Mouse (Mus musculus) brain, embryonic 14.5 days (tissue): ENCODE measurements around the gene Cfhr2. TPM values are rescaled to one million over a fixed set of nuclear protein-coding genes. Genes with fewer than 3 reads are reported as not detected.
"Not testable (repeated sequence)": the region's sequence is repeated elsewhere in the genome, so short reads cannot be mapped to it uniquely, and the experiment has no call there.

ENCODE experiments used
- DNase-seq: peaks from one replicate; pipeline ENCODE4 v3.0.0-alpha.2; 2011; ENCODE audit warnings: low read depth
- CTCF ChIP-seq: fragments of 200-500 bp; IDR thresholded peaks from 2 replicates; pipeline ENCODE4 v1.5.1; 2012; ENCODE audit warnings: inconsistent platforms, mild to moderate bottlenecking, moderate library complexity, borderline replicate concordance; ENCODE audit not compliant: insufficient read depth, insufficient read length; ENCODE audit errors: extremely low read depth
- POLR2A ChIP-seq: fragments of 200-500 bp; IDR thresholded peaks from 2 replicates; pipeline ENCODE4 v1.6.1; 2012; ENCODE audit warnings: mild to moderate bottlenecking, inconsistent platforms, borderline replicate concordance; ENCODE audit not compliant: poor library complexity, insufficient read depth, insufficient read length, severe bottlenecking; ENCODE audit errors: extremely low read depth
- polyA plus RNA-seq: library from polyadenylated mRNA; depleted of rRNA; stranded (reverse); fragments of >200 nt; gene quantifications from 2 replicates; pipeline ENCODE4 v1.2.3, GENCODE M21; 2012; rRNA removed

The Cfhr2 gene
- 0.04 TPM in 1 of 2 replicates, not detected in the other for polyA plus RNA-seq

DNA sequence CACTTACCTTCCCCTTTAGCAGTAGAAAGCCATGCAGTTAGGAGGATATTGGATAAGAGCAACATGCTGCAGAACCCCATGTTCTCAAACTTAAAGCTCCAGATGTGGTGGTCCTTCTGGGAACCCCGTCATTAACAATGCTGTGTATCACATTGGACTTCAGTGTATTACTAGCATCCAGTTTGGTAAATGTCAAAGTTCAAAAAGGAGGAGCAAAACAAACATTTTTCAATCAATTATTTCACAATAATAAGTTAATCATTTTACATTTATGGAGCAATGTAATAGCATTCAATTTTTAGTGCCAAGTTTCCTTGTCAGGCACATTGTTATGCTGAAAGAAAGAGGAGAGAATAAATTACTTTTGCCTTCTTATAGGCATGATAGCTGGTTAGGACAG, at the start of gene Cfhr2:
Gene Cfhr2, minus strand, starts transcription at position 155 of the 400 bp plus-strand sequence.
- TF ChIP-seq CTCF (no peak), POLR2A (no peak)
- DNase-seq: no peak

DNA sequence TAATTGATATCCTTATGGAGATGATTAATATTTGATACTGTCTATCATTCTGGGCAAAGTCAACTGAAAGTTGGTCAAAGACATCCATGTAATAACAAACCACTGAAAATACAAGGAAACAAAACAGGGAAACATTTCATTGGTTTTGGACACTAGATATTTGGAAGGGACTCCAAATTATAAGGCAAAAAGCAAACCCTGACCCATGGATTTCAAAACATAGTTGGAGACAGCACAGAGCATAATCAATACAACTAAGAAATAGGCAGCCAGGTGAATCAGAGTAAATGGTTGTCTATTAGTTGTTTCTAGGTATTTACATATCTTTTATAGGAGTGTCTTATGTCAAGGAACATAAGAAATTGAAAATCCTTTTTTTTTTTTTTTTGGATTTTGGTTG, 5.2 kb upstream of the Cfhr2 start:
- no peak for DNase-seq
- TF ChIP-seq CTCF (no peak), POLR2A (no peak)

DNA sequence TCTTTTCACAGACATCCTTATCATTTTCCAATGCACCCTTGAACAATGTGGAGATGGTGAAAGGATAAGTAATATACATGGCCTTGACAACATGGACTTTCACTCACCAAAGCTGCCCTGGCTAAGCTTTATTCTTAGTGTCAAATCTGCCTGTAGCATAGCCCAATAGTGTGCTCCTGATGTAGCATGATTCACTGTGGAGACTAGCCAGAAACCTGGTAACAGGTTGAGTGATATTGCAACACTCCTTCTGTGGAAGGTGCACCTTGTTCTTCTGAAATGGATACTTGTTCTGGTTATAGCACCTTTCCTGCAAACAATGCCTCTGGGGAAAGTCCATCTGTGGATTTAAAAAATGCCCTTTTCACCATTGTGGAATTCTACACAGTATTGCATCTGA, 1.7 kb upstream of the Cfhr2 start:
- DNase-seq: no peak
- TF ChIP-seq POLR2A (no peak), CTCF (no peak)

DNA sequence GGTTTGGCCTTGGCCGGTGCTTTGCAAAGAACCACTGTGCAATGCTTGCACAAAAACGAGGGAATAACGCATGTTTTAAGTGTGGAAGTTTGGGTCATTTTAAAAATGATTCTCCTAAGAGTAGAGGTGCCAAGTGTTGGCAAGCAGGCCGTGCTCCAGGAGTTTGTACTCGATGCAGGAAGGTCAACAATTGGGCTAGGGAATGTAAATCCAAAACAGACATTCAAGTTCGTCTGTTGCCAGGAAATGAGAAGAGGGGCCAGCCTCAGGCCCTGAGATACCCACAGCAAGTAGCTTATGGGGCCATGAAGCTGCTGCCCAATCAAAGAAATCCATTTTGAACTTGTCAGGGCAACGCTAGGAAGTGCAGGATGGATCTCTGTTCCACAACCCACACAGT, 18.8 kb downstream of the Cfhr2 start:
- no peak for DNase-seq
- TF ChIP-seq POLR2A (no peak), CTCF (no peak)

DNA sequence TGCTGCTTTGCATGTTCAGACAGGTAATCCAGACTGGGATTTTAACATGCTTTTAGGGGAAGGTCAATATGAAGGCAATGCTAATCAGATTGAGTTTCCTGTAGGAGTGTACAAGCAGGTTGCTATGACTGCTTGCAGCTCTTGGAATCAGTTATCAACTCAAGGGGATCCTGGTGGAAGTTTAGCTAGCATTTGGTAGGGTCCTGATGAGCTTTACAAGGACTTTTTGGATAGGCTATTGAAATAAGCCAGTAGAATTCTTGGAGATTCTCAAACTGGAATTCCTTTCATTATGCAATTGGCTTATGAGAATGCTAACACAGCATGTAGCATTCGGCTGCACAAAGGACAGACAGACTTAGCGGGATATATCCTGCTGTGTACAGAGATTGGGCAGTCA, 19.2 kb downstream of the Cfhr2 start:
- no peak for TF ChIP-seq CTCF
- no peak for TF ChIP-seq POLR2A
- peak; percentile 7 for DNase-seq

DNA sequence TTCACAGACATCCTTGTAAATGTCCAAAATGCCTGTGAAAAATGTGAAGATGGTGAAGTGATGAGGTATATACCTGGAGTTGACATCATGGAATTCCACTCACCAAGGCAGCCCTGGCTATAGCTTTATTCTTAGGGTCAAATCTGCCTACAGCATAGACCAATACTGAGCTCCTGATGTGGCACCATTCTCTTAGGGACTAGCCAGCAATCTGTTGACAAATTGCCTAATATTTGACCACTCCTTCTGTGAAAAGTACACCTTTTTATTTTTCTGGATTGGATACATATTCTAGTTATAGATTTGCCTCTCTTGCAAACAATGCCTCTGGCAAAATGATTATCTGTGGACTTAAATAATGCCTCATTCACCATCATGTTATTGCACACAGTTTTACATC, 49.9 kb downstream of the Cfhr2 start:
- no peak for TF ChIP-seq POLR2A
- TF ChIP-seq CTCF: no peak
- DNase-seq: no peak

DNA sequence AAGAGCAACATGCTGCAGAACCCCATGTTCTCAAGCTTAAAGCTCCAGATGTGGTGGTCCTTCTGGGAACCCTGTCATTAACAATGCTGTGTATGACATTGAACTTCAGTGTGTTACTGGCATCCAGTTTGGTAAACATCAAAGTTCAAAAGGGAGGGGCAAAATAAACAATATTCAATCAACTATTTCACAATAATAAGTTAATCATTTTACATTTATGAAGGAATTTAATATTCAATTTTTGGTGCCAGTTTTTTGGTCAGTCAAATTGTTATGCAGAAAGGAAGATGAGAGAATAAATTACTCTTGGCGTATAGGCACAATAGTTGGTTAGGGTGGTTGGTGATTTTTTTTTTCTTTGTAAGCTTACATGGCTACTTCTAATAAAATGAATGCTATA, 77.4 kb downstream of the Cfhr2 start, which contains the start of gene Gm4788:
Gene Gm4788, minus strand, starts transcription at position 101 of the 400 bp plus-strand sequence.
- no peak for DNase-seq
- no peak for TF ChIP-seq CTCF
- no peak for TF ChIP-seq POLR2A

DNA sequence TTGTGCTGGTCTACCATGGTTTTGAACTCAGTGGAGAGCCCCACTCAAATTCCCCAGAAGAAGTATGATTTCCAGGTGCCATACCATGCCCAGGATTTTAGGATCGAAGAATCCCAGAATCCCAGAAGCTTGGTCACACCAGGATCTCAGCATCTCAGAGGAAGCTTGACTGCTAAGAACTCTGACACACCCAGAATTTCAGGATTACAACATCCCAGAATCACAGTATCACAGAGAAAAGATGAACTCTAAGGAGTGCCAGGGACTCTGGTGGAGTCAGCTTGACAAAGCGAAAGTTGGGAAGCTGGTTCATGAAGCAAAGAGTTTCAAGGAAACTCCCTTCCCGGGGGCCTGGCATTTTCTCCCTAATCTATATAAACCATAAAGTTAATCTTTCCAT, 88.6 kb downstream of the Cfhr2 start:
- DNase-seq: not testable (repeated sequence)

Other genes with a start within 250 kb of the Cfhr2 start
- not detected in 2 replicates for gene Gm4788, start 77.5 kb downstream of the Cfhr2 start, polyA plus RNA-seq